Mouse (Mus musculus) liver, embryonic 12.5 days (tissue): ENCODE data around the gene D130052B06Rik. TPM values are rescaled to one million over a fixed set of nuclear protein-coding genes. Genes with fewer than 3 reads are reported as not detected.

Experiments
- ATAC-seq: fragments of 200-750 bp; cut with Nextera tagmentation; 2 replicates; pipeline ENCODE4 v1.8.0; 2017; ENCODE audit warnings: moderate number of reproducible peaks, mild to moderate bottlenecking, moderate library complexity
- H3K27ac ChIP-seq: fragments of 300-500 bp; sonication (generic); 2 replicates; pipeline ENCODE4 v1.5.1; 2016; ENCODE audit warnings: mild to moderate bottlenecking
- H3K27me3 ChIP-seq: fragments of 300-500 bp; sonication (generic); replicated peaks from 2 replicates; pipeline ENCODE4 v1.6.1; 2016; ENCODE audit warnings: mild to moderate bottlenecking, moderate library complexity
- H3K36me3 ChIP-seq: fragments of 300-500 bp; sonication (generic); 2 replicates; pipeline ENCODE4 v1.6.1; 2016; ENCODE audit warnings: mild to moderate bottlenecking, moderate library complexity
- H3K4me1 ChIP-seq: fragments of 300-500 bp; sonication (generic); 2 replicates; pipeline ENCODE4 v1.6.1; 2016
- H3K4me2 ChIP-seq: fragments of 300-500 bp; sonication (generic); 2 replicates; pipeline ENCODE4 v1.6.1; 2016; ENCODE audit warnings: mild to moderate bottlenecking, moderate library complexity
- H3K4me3 ChIP-seq: fragments of 300-500 bp; sonication (generic); 2 replicates; pipeline ENCODE4 v1.5.1; 2016; ENCODE audit warnings: mild to moderate bottlenecking, moderate library complexity
- H3K9ac ChIP-seq: fragments of 300-500 bp; sonication (generic); 2 replicates; pipeline ENCODE4 v1.6.1; 2016; ENCODE audit warnings: mild to moderate bottlenecking, moderate library complexity
- H3K9me3 ChIP-seq: fragments of 300-500 bp; sonication (generic); replicated peaks from 2 replicates; pipeline ENCODE4 v1.6.1; 2016; ENCODE audit warnings: mild to moderate bottlenecking, moderate library complexity
- WGBS: fragments of 180-500 bp; shearing (Covaris S2); methylation state at CpG from one replicate; pipeline ENCODE4 v1.1.7; 2016; ENCODE audit not compliant: insufficient replicate concordance; 5-methylcytosine and 5-hydroxymethylcytosine counted together
- polyA plus RNA-seq: library from polyadenylated mRNA; unstranded; fragments of >200 nt; fragmentation: Nextera tagmentation; extraction: Ambion mirVana; gene quantifications from 2 replicates; pipeline ENCODE4 v1.2.1, GENCODE M21; 2016

The D130052B06Rik gene
- polyA plus RNA-seq, 1 experiment from 2014 or later = not detected

- Histone ChIP-seq H3K9me3 (no peaks in the 10 kb centered on the region), H3K27me3 (no peaks in the 10 kb centered on the region), H3K4me2 (no peak overlapping the region), H3K27ac (no peak overlapping the region), H3K36me3 (no peaks in the 10 kb centered on the region), H3K4me1 (no peaks in the 10 kb centered on the region), H3K4me3 (no peak overlapping the region), H3K9ac (no peak overlapping the region)
- ATAC-seq = no peak
- WGBS = 62% methylated on average over 10 of the region's 10 CpGs
Measured at GRCm38 (mm10) chr11:33670105-33670965, 71.2 kb downstream of the D130052B06Rik start.

Other genes with a start within 250 kb of the D130052B06Rik start
- gene Ranbp17, start 85.6 kb upstream of the D130052B06Rik start, polyA plus RNA-seq = 4.1 and 6.0 TPM in 2 replicates
- gene Gabrp, start 20.3 kb upstream of the D130052B06Rik start, polyA plus RNA-seq = 0.06 and 0.26 TPM in 2 replicates